Mouse (Mus musculus) 416B (cell line): ENCODE measurements around the gene Hist1h1c.
"Not testable (repeated sequence)": the region's sequence is repeated elsewhere in the genome, so short reads cannot be mapped to it uniquely, and the experiment has no call there.

Experiments used
- DNase-seq: peaks from one replicate; pipeline ENCODE4 v3.0.0; 2011; ENCODE audit warnings: low read depth

Hist1h1c gene

DNA sequence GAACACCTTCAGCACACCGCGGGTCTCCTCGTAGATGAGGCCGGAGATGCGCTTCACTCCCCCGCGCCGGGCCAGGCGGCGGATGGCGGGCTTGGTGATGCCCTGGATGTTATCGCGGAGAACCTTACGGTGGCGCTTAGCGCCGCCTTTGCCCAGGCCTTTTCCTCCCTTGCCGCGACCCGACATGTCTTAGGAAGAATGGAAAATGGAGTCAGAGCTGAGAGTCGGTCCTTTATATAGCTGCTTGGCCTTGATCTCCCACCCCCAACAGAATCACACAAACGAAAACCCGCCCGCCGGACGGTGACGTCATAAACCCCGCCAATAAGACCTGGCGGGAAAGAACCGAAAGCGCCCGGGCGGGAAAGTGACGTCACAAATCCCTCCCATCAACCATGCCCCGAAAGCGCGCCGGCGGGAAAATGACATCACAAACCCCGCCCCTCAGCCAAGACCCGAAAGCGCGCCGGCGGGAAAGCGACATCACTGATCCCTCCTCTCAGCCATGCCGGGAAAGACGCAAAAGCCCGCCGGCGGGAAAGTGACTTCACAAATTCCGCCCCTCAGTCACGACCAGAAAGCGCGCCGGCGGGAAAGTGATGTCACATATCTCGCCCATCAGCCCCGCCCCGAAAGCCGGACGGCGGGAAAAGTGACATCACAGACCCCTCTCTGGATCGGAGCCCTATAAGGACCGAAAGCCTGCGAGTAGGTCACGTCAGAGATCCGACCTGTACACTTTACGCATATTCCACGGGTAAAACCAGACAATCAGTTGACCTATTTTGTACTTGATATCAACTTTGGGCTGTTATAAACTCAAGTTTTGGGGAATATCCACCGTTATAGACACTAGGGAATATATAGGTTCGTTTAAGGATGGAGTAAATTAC, 22.6 kb downstream of the Hist1h1c start, which contains the start of gene Hist1h4a:
TSS of gene Hist1h4a (minus strand) at position 259 of the 893 bp plus-strand sequence.
- DNase-seq: peak; percentile 100

DNA sequence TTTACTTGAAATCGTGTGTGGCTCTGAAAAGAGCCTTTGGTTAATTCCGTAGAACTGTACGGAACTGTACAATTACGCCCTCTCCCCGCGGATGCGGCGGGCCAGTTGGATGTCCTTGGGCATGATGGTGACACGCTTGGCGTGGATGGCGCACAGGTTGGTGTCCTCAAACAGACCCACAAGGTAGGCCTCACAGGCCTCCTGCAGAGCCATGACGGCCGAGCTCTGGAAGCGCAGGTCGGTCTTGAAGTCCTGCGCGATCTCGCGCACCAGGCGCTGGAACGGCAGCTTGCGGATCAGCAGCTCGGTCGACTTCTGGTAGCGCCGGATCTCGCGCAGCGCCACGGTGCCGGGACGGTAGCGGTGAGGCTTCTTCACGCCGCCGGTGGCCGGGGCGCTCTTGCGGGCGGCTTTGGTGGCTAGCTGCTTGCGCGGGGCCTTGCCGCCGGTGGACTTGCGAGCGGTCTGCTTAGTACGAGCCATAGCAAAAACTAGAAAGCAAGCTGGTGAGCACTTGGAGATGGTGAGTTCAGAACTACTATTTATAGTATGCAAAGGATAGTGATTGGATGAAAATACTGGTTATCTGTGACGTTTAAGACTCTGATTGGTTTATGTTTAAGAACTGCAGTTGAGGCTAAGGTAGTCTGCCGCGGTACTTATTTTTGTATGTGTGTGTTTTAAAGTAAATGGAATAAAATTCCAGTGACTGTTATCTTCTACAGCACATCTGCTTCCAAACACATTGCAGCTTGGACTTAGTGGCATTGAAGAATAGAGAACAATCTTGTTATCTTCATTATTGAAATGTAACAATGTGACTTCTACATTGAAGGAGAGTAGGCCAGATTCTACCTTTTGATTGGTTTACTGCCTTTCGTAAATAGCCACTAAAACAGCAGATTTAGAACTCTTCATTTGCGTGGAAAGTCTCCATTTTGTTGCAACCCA, 23.5 kb downstream of the Hist1h1c start, which contains the start of gene Hist1h3a:
TSS of gene Hist1h3a (minus strand) at position 516 of the 951 bp plus-strand sequence.
- peak; percentile 99 for DNase-seq

DNA sequence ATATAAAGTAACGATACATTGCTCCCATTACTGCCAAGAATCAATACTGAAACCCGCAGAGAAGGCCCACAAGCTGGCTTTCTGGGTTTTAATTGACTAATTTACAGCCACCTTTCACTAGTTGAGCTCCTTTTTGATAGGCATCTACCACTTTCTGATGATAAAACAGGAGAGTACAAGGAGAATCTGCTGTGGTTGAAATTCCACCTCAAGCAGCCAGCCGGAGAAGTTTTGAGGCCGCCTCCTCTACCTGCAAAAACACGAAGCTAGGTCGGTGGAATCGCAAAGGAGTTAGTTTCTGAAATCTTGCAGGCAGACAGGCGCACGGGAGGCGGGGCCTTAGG, 24.6 kb downstream of the Hist1h1c start:
- no peak for DNase-seq

DNA sequence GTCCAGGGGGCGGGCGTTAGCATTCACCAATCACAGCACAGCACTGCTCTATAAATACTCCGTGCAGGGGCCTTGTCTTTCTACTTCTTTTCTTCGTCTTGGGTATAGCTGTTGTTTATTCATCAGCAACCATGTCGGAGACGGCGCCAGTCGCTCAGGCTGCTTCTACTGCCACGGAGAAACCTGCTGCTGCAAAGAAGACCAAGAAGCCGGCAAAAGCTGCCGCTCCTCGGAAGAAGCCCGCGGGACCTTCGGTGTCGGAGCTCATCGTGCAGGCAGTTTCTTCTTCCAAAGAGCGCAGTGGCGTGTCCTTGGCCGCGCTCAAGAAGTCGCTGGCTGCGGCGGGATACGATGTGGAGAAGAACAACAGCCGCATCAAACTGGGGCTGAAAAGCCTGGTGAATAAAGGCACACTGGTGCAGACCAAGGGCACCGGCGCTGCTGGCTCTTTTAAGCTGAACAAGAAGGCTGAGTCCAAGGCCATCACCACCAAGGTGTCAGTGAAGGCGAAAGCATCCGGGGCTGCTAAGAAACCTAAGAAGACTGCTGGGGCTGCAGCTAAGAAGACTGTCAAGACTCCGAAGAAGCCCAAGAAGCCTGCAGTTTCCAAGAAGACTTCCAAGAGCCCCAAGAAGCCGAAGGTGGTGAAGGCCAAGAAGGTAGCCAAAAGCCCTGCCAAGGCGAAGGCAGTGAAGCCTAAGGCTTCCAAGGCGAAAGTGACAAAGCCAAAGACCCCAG, 25.1 kb downstream of the Hist1h1c start, which contains the start of gene Hist1h1a:
TSS of gene Hist1h1a (plus strand) at position 81 of the 738 bp plus-strand sequence.
- DNase-seq: peak; percentile 99

DNA sequence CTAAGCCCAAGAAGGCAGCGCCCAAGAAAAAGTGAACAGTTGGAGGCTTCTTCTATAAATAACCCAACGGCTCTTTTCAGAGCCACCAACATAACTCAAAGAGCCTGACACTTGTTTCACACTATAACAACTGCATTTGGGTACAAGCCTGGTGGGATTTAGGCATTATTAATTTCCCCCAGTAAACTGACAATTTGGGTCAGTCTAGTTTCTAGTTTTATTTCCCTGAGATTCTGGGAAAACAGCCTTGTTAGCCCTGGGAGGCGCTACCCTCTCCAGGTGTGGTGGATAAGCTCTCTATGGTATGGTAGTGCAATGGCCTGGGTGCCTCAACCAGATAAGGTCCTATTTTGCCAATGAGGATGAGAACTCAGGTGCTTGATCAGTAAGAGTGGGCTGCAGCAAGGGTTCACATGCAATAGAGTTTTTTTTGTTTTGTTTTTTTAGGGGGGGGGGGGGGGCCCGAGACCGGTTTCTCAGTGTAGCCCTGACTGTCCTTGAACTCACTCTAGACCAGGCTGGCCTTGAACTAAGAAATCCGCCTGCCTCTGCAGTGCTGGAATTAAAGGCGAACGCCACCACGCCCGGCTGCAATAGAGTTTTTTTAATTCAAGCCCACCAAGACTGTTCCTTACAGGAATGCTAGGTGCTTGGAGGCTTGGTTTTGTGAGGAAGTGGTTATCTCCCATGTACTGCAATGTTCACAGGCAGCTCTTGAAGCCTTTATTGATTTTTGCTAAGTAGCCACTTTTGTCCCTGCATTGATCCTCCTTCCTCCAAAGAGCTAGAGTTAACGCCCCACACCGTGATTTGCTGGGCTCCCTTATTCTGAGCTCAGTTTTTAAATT, 25.9 kb downstream of the Hist1h1c start:
- DNase-seq: peak; percentile 72

DNA sequence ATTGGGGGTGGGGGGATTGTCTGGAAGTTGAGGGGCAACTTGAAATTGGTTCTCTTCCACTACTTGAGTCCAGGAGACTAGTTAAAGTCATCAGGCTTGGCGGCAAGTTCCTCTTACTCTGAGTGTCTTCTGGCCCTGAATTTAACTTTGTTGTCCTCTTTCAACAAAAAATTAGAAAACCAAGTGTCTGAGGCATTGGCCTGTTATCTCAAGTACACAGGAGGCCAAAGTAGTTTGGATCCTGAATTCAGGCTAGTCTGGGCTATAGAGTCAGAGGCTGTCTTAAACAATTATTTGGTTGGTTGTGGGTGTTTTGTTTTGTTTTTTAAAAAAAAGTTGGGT, 26.5 kb downstream of the Hist1h1c start:
- peak; percentile 49 for DNase-seq

DNA sequence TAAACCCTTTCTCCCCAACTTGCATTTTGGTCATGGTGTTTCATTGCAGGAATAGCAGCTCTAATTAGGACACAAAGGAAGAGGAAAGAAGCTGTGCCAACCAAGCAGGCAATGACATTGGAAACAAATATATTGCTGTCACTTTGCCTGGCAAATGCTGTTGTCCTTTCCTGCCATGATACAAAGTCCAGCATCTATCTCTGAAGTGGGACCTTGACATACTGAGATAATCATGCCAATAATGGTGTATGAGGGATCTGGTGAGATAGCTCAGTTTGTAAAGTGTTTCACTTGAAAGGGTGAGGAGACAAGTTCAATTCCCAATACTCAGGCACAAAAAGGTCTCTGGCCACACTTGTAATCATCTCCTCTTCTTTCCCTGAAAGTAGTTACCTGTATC, 28.2 kb downstream of the Hist1h1c start:
- DNase-seq: no peak

DNA sequence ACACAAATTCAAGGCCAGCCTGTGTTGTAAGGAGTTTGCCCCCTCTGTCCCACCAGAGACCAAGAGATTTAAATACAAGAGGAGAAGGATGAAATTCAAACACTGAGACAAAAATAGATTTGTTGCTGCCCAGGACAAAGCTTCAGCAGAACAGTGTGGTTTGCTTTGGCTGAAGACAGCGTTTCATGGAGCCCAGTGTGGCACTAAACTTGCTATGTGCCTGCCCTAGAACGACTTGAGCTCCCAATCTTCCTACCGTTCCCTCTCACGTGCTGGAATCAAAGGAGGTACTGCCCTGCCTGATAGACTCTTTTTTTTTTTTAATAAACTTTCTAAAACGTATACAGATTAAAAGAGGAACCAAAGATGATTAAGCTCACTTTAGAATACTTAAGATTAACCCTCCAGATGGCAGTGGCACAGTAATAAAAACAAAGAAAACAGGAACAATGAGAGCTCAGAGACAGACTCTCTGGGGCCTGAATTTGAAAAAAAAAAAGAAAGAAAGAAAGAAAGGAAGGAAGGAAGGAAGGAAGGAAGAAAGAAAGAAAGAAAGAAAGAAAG, 30.3 kb downstream of the Hist1h1c start:
- peak; percentile 41 for DNase-seq

DNA sequence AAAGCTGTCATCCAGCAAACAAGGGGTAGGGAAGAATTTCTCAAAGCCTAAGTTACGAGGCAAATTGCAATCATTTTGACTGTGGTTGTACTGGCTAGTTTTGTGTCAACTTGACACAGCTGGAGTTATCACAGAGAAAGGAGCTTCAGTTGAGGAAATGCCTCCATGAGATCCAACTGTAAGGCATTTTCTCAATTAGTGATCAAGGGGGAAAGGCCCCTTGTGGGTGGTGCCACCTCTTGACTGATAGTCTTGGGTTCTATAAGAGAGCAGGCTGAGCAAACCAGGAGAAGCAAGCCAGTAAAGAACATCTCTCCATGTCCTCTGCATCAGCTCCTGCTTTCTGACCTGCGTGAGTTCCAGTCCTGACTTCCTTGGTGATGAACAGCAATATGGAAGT, 31.0 kb downstream of the Hist1h1c start, which contains the start of gene Trim38:
TSS of gene Trim38 (plus strand) at position 301 of the 400 bp plus-strand sequence.
- not testable (repeated sequence) for DNase-seq

DNA sequence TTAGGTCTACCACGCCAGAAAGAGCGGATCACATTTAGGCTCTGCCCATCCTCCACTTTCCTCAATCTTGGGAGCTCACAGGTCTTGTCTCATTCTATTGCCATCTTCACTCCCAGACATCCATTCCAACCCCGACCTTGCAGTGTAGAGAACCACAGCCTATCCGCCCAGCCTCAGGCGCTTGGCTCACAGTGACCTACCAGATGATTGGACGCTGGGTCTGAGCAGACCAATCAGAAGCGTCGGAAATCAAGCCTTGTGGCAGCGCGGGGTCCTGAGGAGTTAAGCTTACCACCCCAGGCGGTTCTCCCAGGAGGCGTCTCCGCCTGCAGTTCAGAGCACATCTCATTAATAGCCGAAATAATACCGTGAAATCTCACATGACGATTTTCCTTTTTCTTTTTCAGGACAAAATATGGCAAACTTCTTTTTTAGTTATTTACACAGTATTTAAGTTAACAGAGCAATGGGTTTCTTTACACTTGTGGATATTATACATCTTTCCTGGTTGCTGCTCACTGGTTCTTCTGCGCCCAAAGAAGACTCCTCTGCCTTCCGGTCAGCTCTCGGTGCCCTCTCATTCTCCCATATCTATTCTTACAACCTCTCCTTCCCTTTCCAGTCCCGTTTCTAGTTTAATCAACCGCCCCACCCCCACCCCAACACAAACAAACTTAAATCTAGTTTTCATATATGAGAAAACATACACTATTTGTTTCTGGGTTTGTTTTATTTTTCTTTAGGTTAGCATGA, 34.1 kb downstream of the Hist1h1c start:
- DNase-seq: no peak

DNA sequence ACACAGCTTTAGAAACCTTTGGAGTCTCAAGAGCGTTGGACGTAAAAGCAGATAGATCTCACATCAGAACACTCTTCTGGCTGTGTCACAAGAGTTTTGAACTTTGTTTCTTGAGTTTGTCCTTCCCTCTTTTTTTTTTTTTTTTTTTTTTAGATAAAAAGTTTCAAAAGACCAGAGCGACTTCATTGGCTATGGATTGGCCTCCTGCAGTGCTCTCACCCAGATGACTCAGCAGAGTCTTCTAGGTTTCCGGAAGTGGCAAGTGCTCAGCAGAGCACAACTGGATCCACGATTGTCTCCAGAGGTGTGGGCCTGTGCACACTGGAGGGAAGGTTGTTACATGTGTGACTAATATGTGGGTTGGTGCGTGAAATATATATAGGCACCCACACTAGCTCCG, 39.7 kb downstream of the Hist1h1c start:
- peak; percentile 74 for DNase-seq

DNA sequence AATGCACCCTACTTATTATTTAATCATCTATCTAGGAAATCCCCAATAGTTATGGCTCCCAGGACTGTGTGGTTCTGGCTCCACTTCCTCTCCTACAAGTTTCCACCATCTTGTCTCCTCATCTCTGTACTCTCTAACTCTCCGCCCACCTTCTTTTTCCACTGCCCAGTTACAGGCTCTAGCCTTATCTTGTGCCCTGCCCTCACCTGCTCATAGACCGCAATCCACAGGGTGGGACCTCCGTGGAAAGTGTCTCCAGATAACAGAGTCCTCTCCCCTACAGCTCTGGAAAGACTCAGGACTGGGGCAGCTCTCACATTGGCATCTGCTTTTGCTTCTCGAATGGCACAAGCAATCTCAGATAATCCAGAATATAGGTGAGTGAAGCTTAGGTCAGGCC, 40.4 kb downstream of the Hist1h1c start:
- DNase-seq: no peak
